Mouse (Mus musculus) adrenal gland, postnatal 14 days (tissue): ENCODE measurements around the gene Ttll3. TPM values are rescaled to one million over a fixed set of nuclear protein-coding genes. Genes with fewer than 3 reads are reported as not detected.
A peak's percentile ranks its signal among the peaks of the same experiment; 100 is the strongest.

Experiments used
- DNase-seq: peaks from one replicate; pipeline ENCODE4 v3.0.0; 2021; ENCODE audit warnings: mixed read lengths
- long read RNA-seq, 2 experiments: library from polyadenylated mRNA; stranded (forward); transcript quantifications; one replicate each; pipeline ENCODE4 v2.0.0; 2021
- total RNA-seq: library from RNA; stranded (reverse); gene quantifications from 2 replicates; pipeline ENCODE4 v1.2.3, GENCODE M21; 2021

Gene Ttll3
- total RNA-seq = 4.1 and 4.2 TPM in 2 replicates
- long read RNA-seq, experiment 1, partial matches to known transcripts = 0 of 1 reads
- long read RNA-seq, experiment 1, other reads (novel, unspliced or antisense) = 1 of 1 reads
- long read RNA-seq, experiment 2, partial matches to known transcripts = 0 of 2 reads
- long read RNA-seq, experiment 2, other reads (novel, unspliced or antisense) = 2 of 2 reads

DNA sequence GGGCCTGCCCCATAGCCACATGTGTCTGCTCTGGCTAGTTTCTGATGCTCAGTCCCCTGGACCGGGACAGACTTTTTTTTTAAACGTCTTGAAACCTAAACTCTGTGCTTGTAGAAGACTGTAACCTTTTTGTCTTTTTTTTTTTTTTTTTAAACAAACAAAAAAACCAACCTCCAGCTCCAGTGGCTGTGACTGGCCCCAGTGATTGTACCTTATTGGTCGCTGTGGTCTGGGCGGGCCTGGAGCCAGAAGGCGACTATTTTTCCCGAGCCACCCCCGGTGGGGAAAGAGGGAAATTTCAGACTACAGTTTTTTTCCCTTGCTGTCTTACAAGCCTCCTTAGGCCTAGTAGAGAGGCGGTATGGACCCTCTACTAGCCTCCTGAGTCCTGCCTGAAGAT, at the start of gene Ttll3:
Ttll3 (plus strand) TSS at position 301 of the 400 bp plus-strand sequence.
- no peak for DNase-seq

DNA sequence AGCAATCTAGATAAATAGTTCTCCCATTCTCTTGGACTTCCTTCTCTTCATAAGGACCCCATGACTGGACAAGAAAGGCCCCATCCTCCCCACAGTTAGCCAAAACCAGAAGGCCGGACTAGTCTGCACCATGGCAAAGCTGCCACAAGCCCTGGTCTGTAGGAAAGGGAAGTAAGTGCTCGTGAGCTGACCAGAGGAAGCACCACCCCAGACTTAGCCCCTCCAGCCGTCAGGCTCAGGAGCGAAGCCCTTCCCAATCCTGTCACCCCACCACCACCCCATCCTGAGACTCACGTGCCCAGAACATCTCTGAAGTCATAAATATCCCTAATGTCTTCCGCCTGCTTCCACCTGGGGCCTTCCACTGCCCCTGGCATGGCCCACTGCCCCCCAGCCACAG, 47.5 kb upstream of the Ttll3 start:
- DNase-seq = no peak

DNA sequence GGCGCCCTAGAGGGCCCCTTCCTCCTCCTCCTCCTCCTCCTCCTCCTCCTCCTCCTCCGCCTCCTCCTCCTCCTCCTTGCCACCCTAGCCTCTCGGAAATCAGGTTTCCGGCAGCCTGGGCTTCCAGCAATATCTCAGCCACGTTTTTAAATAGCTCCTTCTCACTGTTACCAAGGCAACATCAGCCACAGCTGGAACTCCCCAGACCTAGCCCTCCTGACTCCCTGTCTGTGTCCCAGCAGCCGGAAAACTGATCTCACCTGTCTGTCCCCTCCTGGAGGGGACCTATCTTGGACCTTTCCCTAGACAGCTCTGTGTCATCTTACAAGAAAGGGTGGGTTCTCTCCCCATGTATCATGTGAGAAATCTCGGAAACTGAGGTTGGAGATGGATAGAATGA, 46.8 kb upstream of the Ttll3 start:
- DNase-seq = no peak

DNA sequence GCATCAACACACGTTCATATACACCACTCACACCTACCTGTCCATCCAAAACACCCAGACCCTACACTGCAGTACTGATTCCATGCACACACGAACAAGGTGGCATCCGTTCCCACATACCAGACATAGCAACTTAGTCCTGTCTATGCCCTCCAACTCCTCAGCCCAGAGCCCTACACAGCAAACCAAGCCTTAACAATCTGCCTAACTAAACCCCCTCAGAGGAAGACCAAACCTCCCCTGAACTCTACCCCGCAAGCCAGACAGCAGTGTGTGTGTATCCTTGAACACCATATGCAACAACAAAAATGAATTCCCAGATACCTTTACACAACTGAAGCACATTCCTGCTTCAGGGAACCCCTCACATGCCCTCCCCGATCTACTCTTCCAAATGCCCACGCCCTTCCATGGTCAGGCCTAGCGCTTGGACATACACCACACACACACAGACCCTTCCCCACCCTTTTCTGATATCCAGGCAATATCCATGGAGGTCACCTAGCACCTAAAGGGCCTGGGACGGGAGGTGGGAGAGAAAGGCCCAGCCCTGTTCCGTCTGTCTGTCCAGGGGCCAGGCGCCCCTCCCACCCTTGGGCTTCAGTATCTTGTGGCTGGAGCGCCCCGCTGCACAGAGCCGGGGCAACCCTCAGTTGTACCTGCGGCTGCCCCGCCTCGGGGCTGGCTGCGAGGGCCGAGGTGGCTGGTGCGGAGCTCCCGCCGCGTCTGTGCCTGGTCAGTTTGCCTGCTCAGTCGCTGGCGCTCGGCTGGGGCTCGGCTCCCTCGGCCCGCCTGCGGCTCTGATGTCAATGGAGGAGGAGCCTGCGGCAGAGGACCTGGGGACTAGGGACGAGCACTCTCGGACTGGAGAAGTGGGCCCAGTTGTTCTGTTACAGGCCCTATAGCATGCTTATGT, 45.6 kb upstream of the Ttll3 start, which contains the start of gene Camk1:
Camk1 (minus strand) TSS at position 808 of the 916 bp plus-strand sequence.
- peak; percentile 90 for DNase-seq

DNA sequence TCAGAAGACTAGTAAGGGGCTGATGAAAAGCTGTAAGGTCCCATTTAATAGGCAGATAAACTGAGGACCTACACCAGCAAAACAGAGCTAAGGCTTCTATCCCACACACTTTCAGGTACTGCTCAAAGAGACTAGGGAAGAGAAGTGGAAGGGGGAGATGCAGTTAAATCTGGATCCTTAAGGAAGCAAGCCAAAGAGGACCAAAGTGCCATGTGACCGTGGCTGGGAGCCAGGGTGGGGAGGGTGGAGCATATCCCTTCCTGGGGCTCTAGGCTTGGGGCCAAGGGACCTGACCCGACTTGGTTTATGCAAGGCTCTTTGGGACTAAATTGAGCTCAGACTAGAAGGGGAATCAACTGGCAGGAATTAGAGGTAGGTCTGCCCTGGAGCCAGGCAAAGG, 44.7 kb upstream of the Ttll3 start:
- peak; percentile 84 for DNase-seq

DNA sequence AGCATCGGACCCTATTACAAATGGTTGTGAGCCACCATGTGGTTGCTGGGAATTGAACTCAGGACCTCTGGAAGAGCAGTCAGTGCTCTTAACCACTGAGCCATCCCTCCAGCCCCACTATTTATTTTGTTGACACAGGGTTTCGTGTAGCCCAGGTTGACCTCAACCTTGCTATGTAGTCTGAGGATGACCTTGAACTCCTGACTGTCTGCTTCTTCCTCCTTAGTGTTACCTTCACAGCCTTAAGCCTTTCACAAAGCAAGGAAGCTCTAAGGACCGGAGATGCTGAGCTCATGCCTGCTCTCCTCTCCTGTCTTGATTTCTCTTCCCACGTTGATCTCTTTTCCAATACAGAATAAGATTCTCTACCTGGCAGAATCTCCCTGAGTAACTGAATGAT, 42.2 kb upstream of the Ttll3 start:
- no peak for DNase-seq

DNA sequence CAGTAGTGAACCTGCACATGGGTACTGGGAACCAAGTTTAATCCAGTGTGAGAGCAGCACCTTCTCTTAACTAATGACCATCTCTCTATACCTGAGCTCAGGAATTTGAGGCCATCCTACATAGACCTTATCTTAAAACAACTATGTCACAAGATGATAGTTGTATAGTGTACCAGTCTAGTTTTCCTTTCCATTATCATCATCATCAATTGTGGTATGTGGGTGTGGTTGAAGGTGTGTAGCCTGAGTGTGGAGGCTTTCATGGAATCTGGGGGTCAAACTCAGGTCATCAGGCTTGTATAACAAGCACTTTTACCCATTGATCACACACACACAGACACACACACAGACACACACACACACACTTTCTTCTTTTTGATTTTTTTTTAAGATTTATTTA, 38.5 kb upstream of the Ttll3 start:
- no peak for DNase-seq

DNA sequence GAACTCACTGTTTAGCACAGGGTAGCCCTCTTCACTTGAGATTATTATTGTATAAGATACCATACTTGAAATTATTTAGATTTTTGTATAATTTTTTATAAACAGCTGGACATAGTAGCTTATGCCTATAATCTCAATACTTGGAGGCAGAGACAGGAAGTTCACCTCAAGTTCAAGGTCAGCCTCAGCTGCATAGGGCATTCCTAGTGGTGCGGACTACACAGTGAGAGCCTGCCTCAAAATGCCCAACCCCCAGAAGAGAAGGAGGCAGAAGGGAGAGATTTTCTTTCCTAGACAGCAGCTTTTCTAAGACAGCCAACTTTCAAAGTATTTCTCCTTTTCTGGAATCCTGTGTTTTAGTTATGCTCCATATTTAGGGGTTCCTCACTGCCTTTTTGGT, 37.9 kb upstream of the Ttll3 start:
- no peak for DNase-seq

DNA sequence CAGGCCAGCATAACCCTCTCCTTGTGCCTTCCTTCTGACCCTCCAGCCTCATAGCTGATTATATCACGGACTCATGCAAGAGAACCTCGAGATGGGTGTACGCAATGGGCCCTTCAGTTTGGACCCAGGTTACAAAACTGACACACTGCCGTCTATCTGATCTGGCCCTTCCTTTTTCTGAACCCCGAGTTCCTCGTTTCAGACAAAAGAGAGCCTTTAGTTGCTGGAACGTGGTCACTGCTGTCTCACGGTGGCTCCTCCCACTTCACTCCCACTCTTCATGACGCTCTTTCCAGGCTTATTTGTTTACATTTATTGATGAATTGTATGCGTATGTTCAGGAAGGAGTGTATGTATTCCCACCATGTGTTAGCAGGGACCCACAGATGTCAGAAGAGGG, 37.4 kb upstream of the Ttll3 start:
- DNase-seq = no peak

DNA sequence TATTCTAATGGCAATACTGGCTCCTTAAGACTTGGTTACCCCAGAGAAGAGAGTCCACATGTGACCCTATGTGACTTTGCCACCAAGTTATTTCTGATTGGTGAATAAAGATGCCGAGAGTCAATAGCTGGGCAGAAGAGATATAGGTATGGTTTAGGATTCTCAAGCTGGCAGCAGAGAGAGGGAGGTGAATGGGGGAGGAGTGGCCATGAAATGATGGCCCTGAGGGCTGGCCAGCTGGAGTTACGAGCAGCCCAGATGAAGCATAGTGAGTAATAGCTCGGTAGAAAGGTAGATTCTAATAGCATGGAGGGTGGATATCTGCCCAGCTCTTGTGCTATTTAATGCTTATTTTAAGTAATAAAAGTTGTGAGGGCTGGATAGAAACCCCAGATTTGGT, 36.2 kb upstream of the Ttll3 start:
- DNase-seq = no peak

DNA sequence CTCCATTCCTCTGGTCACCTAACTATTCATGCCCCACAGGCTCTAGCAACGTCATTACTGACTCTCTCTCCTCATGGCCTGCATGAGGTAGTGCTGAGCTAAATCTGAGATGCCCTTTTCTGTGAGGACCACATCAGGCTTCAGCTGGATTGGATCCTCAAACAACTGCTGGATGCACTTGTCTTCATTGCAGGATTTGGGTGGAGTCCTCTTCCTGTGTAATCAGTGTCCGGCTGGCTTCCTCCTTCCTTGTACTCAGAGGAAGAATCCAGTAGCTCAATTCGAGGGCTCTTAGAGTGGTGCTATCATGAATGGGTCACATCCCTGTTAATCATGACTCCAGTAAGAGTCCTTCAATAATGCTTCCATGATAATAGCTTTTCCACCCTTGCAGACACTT, 35.4 kb upstream of the Ttll3 start:
- DNase-seq = no peak

DNA sequence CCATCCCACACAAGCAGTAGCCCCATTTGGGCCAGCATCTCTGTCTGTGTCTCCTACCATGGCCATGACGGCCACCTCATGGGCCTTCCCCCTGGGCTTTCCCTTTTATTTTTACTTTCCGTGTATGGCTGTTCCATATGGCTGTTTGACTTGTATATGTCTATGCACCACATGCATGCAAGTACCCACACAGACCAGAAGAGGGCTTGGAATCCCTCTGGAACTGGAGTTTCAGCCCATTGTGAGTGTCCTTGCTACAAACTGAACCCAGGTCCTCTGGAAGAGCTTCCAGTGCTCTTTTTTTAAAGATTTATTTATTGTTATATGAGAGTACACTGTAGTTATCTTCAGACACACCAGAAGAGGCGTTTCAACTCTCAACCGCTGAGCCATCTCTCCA, 27.6 kb upstream of the Ttll3 start:
- no peak for DNase-seq

DNA sequence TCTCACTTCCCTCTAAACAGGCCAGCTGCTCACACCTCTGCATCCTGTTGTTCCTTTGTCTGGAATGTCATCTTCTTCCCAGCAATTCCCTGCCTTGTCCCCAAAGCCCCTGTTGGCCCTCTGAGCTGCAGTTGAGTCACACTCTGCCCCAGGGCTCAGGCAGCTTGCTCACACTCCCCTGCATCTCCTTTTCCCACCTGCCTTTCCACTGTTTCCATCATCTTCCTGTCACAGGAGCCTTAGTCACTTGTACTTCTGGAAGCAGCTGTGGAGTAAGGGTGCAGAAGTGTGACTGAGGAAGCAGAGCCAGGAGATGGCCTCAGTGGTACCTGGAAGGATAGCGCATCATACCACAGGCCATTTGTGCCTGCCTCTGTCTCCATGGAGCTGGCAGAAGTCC, 26.8 kb upstream of the Ttll3 start:
- no peak for DNase-seq

DNA sequence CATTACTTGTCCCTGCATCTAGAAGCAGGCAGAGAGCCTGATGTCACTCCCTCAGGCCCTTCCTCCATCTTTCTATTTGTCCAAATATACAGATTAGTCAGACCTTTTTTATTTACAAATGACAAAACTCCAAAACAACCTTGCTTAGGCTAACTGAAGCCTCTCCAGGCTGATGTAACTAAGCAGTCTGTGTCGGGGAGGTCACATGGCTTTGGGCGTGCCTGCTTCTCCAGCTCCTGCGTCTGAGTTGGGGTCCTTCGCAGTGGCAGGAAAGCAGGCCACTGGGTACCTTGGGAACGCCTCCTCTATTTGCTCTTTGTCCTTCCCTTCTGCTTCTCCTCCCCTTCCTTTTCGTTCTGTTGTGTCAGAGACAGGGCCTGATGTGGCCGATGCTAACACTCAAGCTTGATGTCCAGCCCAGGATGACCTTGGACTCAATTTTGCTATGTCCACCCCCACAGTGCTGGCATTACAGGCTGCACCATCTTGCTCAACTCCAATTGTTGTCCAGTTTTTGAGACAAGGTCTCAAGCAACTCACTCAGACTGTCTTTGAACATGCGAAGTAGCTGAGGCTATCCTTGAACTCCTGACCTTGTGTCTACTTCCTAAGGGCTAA, 24.4 kb upstream of the Ttll3 start:
- peak; percentile 68 for DNase-seq

DNA sequence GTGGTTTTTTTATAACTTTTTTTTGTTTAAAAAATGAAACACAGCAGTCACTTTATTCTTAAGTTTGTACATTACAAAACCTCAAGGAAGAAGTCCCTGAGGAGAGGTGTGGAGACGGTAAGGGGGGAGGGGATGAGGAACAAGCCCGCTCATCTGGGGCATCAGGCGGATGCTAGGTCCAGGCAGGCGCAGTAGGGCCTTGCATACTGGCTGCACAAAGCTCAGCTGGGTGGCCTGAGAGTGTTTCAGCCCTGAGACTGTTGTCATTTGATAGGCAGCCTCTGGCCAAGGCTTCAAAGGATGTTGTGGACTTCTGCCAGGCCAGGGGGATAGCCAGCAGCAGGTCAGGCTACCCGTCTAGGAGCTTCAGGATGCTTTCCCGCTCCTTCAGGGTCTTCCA, 22.4 kb upstream of the Ttll3 start:
- no peak for DNase-seq

DNA sequence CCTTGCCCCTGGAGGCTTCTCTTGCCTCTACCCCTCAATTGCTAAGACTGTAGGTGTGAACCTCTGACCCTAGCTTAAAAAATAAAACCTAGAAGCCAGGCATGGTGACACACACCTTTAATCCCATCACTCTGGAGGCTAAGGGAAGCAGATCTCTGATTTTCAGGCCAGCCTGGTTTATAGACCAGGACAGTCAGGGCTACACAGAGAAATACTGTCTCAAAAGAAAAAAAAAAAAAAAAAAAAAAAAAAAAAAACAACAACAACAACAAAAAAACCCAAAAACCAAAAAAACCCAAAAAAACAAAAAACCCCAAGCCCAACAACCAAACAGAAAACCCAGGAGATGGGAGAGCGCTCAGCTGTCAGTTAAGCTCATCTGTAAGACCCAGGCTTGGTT, 21.5 kb upstream of the Ttll3 start:
- no peak for DNase-seq

DNA sequence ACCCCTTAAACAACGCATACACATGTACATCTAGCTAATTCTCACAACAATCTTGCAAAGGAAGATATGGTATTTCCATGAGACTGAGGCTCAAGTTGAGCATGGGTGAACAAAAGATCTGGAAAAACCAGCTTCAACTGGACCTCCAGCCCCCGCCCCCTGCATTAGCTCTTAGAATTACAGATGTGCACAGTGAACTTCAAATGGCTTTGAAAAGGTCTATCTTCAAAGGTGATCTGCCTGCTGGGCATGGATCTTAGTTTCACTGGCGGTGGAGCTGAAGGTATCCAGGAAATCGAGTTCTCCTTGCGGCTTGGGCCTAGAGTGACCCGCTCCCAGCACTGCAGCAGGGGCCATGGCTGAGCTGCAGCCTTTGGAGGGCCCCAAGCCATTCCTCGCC, 20.9 kb upstream of the Ttll3 start:
- DNase-seq = no peak

DNA sequence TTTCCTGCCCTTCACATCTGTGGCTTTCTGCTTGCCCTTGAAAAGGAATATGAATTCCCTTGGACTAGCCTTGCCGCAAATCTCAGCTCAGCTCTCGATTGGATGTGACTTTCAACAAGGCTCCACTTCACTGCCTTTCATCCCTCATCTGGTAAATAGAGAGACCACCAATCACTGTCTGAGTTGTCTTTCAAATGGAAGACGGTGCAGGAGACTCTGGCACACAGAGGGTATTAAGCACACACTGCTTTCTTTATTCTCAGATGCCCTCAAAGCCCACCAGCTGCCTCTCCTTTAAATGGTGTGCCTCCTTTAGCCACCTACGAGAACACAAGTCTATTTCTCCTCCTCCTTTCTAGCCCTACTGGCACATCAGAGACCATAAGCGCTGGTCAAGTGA, 20.5 kb upstream of the Ttll3 start:
- DNase-seq = no peak

DNA sequence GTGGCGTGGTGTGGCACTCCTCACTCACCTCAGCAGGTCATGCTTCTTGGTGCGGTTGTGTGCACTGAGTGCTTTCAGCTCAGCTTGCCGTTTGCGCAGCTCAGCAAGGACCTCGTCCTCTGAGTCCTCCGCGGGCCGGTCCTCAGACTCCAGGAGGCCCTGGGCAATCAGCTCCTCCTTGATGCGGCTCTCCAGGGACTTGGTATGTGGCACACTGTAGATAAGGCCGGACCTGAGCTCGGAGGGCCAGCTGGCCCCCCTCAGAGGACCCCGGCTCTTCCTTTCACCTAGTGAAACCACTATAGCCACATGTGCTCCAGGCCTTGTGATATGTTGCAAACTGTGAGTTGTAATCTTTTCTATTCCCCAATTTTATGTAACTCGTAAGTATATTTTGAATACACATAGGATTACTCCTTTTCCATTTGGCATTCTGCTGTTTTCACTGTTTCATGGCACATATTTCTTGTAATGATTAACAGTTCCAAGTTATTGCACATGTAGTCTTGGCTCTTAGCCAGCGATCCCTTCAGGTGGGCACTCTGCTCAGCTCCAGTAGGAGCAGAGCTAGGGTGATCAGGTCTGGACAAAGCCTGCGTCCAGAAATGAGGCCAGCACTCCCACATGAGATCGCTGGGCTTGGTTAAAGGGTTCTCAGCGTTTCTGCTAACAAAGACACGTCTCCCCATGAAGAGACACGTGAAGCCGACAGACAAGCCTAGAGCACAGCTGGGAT, 18.7 kb upstream of the Ttll3 start:
- no peak for DNase-seq

DNA sequence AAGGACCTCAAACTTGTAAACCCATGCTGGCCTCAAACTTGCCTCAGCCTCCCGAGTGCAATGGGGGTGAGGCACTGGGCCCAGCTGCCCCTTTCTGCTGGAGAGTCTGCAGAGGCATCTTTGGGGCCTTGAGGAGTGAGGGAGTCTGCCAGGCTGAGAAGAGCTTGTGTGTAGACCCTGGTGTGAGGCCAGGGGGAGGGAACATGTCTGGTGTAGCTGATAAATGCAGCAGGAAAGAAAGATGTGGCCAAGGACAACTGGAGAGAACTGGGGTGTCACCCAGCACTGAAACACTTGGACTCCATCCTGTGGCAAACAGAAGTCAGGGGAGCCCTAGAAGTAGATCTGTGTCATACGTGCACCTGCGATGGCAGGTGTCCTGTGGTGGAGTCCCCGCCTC, 15.6 kb upstream of the Ttll3 start:
- DNase-seq = peak; percentile 58

DNA sequence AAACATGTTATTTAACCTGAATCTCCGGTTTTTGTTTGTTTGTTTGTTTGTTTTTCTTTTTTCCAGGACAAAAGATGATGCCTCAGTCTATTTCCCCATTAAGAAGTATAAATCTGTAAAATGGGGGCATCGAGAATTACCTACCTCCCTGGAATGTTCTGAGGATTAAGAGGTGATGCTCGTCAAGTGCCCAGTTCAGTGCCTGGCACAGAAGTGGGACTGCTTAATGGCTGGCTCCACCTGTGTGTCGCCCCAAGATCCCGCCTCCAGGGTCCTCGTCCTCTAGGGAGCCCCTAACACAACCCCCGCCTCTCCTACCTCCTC, 11.9 kb upstream of the Ttll3 start:
- DNase-seq = no peak

DNA sequence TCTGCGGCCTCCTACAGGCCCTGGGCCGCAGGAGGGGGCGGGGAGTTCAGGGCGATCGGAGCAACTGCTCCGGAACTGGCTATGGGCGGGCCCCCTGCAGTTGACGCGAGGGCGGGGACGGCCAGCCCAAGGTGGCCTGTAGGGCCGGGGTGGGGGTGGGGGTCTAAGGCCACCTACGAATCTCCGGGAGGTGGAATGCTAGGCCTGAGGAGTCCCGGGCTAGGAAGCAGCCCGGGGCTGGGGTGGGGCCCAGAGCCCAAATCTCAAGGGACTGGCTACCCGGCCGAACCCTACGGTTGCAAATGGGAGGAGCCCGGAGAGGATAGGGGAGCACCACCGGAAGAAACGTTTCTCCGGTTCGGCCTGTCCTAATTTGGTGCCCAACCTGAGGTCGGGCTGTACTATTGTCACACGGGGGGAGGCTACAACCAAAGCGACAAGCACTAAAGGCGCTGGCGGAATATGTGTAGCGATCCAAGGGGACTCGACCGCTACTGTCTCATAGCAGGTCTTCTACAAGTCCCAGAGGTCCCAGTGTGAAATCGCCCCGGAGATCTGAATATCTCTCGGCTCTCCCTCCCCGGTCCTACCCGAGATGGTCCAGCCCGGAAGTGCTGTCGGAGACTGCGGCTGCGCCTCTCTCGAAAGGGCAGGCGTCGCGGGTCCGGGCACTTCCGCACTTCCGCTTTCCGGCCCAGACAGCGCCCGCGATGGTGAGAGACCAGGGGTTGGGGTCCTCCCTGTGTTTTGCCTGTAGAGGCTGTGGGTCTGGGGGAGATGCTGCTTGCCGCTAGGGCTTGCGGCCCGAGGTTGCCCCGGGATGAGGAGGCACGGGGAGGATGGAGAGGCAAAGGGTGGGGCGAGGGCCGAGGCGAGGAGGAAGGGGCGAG, 11.3 kb upstream of the Ttll3 start, which contains the start of the genes Tada3 and Arpc4:
Tada3 (minus strand) TSS at position 388 of the 890 bp plus-strand sequence.
Arpc4 (plus strand) TSS at position 620 of the 890 bp plus-strand sequence.
- peak; percentile 96 for DNase-seq
